Mouse (Mus musculus) bone marrow, adult 2 months (tissue): ENCODE results near the gene Meis2.

Source experiments
- CTCF ChIP-seq: fragments of 200-500 bp; IDR thresholded peaks from 2 replicates; pipeline ENCODE4 v1.5.1; 2011; ENCODE audit warnings: low read length, control low read depth; ENCODE audit not compliant: control insufficient read depth, insufficient read depth
- POLR2A ChIP-seq: fragments of 200-500 bp; IDR thresholded peaks from 2 replicates; pipeline ENCODE4 v1.6.1; 2011; ENCODE audit warnings: low read depth, mild to moderate bottlenecking, control low read depth, low read length, borderline replicate concordance; ENCODE audit not compliant: control insufficient read depth

GRCm38 (mm10) chr2:115852615-115853014, 213.0 kb downstream of the Meis2 start:
- TF ChIP-seq CTCF: no peak
- no peak for TF ChIP-seq POLR2A
